Mouse (Mus musculus): ENCODE results near the gene Scaper. TPM values are rescaled to one million over a fixed set of nuclear protein-coding genes. Genes with fewer than 3 reads are reported as not detected.

The Scaper gene
- 10 to 100 TPM in 1 of 2 experiments, 1 to 10 TPM in 1; 9.9 to 12.4 TPM for total RNA-seq (2021)
- long read RNA-seq, experiment 1, full-length matches to known transcripts = 1 of 2 reads
- long read RNA-seq, experiment 1, partial matches to known transcripts = 0 of 2 reads
- long read RNA-seq, experiment 1, other reads (novel, unspliced or antisense) = 1 of 2 reads
- long read RNA-seq, experiment 2, partial matches to known transcripts = 0 of 1 reads
- long read RNA-seq, experiment 2, other reads (novel, unspliced or antisense) = 1 of 1 reads

DNA sequence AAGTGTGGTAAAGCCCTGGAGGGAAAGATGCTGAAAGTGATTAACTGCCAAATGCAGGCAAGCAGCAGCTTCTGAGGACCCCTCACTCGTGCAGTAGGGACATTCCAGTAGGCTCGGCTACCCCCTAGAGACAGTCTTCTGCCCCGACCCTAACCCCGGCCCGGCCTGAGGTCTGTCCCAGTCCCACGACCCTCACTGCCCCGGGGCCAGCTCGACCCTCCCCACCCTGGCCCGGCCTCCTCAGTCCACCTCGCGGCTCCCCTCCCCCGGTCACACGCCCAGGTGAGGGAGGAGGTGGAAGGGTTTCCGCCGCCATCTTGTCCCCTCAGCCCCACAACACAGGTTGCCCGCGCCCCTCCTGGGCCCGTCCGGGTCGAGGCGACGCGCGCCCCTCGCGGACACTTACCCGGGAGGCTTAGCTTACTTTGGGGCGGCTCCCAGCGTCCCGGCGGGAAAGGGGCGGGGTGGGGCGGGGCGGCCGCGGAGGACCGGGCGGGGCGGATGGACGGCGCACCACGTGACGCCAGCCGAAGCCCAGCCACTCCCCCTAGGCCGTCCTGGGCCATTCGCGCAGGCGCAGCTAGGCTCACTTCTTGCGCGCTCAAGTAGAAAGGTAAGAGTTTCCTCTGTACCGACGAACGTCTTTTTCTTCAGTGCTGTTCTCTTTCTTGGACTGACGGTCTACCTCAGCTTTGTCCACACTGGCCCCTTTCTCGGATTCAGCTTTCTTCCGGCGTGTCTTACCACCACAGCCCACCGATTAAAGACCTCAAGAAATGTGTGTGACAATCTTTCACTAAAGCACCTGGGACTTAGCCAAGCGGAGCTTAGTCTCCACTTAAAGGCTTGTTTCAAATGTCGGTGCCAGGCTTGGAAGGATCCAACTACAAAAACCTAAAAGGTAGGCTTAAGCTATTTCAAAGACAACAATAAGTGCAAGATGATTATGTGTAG lies at the start of gene Scaper:
Scaper (minus strand) TSS at position 456 of the 954 bp plus-strand sequence.
- peak; percentile 92 to 95 for DNase-seq

GRCm38 (mm10) chr9:55946819-55947218 lies 8.9 kb upstream of the Scaper start:
- peak; percentile 28 to 55 for DNase-seq

- no peak for DNase-seq
Observed at GRCm38 (mm10) chr9:55941356-55941755, 3.4 kb upstream of the Scaper start.

- no peak for DNase-seq
Observed at GRCm38 (mm10) chr9:55938618-55938985, 683 bp upstream of the Scaper start.

- DNase-seq = no peak
Observed at GRCm38 (mm10) chr9:55937224-55937663, 675 bp downstream of the Scaper start.

DNA sequence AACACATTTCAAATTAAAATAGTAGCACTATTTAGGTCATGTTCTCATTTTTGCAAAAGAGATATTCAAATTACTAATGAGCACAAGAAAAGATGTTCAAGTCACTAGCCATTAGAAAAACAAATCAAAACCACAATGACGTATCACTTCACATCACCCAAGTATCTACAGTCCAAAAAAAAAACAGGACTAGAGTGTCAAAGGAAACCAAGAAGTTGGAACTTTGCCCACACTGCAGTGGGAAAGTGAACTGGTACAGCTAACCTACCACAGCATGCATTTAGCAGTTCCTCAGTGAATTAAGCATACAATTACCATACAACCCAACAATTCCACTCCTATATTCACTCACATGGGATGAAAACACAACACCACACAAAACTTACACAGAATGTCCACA lies 5.4 kb downstream of the Scaper start:
- DNase-seq = no peak

DNA sequence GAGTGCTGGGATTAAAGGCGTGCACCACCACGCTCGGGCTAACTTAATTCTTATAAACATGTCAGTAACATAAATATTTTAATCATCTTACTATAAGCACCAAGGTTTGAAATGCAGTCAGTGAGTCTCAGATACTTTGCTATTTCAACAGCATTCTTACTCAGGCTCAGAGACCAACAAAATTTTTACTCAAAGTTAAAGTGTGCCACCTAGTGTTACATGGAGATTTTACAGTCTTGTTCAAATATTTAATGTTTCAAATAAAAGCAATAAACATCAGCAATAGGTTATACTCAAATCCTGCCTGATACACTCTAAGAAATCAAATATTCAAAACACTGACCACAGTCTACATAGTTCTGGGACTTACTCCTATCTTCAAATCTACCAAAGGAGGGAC lies 19.3 kb downstream of the Scaper start:
- DNase-seq = no peak

- no peak for DNase-seq
Observed at GRCm38 (mm10) chr9:55916751-55917150, 21.2 kb downstream of the Scaper start.

DNA sequence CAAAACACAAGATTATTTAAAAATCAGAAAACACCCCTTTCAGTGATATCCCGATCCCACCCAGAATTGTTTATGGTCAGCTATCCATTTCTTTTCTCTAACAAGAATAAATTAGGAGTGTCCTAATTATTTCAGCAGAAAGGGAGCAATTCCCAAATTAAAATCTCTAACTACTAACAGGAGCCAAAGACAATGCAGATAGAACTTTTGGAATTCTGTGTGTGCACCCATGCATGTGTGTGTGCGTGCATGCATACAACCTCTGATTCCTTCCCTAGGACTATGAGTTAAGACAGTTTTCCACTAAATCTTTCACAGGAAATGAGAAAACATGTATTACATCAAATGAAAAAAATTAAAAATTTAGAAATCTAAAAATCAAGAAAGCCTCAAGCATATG lies 26.4 kb downstream of the Scaper start:
- DNase-seq = no peak

- no peak for DNase-seq
Observed at GRCm38 (mm10) chr9:55902964-55903363, 35.0 kb downstream of the Scaper start.

- no peak for DNase-seq
Observed at GRCm38 (mm10) chr9:55901588-55901987, 36.3 kb downstream of the Scaper start.

GRCm38 (mm10) chr9:55900531-55900930 lies 37.4 kb downstream of the Scaper start:
- no peak for DNase-seq

DNA sequence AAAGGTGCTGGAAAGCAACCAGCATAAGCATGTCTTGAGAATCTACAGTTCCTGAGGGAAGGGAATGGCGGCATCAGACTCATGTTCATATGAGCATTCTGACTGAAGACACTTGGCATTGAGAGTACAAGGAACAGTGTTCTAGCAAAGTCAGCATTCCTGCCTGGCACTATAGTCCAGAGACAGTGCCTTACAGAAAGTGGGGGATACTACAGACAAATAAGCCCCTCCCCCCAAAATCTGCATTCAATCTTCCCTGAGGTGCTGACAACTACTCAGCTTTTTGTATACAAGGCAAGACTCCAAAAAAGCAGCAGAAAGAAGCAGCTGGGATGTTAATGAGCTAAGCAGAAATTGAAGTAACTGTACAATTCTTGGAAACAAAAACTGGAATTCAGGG lies 59.9 kb downstream of the Scaper start:
- no peak for DNase-seq

DNA sequence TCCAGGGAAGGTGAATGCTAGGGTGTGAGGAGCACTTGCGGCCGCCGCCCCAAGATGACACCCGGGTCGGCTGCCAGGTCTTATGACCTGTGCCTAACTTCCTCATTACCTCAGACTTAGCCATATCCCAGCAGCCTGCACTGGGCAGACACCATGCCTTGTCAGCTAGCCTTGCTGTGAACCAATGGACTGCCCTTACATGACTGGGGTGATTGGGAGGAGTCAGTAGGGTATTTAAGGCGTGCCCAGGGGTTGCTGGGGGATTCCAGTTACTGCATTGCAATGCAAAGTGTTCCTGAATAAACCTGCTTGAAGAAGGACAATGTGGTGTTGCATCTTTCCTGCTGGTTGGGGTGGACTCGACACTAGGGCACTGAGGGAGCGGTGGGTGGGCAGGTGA lies 148.5 kb downstream of the Scaper start:
- no peak for DNase-seq

DNA sequence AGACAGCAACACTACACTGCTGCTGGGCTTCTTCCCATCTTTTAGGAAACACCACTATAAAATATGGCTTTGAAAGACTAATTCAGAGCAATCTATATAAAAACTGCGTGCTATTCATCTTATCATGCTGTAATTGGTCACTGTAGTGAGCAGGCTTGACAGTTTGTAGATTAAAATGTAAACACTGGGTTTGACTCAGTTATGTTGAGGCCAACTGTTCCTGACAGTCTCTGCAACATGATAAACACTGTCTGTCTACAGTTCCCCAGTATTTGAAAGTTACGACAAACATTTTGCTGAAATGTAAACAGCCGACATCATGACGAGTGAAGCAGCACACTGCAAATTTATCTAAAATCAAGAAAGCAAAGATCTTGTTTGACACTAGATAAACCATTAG lies 225.9 kb downstream of the Scaper start:
- DNase-seq = no peak

DNA sequence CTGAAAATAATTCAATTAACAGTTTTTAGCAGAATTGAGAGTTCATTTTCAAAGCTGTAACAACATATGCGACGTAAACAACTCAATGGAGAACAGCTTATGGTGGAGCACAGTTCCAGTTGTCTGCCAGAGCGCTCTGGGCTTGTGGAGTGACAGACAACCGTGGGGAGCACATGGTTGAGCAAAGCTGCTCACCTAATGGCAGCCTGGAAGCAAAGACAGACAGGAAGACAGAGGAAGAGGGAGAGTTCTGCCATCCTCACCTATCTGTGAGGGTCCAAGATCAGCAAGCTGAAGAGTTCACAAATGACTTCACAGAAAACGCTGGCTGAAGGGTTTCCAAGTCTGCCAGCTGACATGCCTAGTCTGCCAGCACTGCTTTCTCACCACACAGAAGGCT lies 227.4 kb downstream of the Scaper start:
- DNase-seq = no peak

DNA sequence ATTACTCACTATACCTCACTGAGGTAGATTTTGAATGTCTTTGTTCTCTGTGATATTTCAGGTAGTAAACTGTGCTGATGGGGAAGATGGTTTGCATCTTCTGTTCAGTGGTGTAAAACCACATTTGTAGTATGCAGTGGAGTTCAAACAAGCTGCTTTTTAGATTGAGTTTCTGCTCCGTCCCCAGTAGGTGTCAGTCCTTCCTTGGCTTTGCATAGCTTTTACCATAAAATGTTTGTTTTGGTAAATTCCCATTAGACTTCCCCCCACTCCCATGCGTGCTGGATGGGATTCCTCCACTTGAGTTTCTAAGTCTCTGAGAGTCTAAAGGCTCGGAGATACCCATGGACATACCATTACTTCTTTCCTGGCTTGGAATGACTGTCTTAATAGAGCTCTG lies 231.3 kb downstream of the Scaper start:
- no peak for DNase-seq

GRCm38 (mm10) chr9:55695307-55695706 lies 242.6 kb downstream of the Scaper start:
- no peak for DNase-seq

- no peak for DNase-seq
Observed at GRCm38 (mm10) chr9:55677099-55677498, 260.8 kb downstream of the Scaper start.

GRCm38 (mm10) chr9:55646444-55646843 lies 291.5 kb downstream of the Scaper start:
- no peak for DNase-seq

- no peak for DNase-seq
Observed at GRCm38 (mm10) chr9:55626990-55627389, 310.9 kb downstream of the Scaper start.

DNA sequence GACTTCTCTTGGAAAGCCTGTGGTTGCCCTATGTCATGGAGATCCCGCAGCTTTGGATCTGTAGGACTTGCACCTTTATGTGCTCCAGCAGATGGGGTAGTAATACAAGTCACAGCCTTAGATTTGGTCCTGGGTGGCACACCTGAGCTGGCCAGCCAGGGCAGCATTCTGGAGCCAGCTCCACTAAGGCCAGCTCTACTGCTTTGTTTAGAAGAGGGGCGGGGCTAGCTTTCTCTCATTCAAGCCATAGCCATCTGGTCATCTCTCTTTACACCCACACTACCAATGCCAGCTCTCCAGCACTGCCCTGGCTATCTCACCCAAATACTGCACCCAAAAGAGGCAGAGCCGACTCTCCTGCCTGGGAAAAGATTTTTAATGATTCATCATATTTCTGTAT lies 323.2 kb downstream of the Scaper start:
- DNase-seq = no peak

DNA sequence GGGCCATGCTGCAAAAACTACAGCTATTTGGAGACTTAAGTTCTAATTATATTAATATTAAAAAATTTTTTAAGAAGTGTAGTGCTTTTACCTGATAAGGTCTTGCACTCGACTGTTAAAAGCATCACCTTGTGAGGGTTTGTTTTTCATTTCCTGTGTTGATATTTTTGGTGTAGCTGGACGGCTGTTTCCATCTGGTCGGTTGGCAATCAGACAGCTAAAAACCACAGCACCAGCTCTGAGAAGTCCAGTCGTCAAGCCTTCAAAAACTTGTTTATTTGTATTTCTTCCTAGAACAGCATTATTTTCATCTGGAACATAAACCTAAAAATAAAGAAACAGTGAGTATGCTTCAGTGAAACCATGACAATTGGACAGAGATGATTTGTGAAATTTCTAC lies 328.2 kb downstream of the Scaper start:
- no peak for DNase-seq
